Mouse (Mus musculus) intestine, postnatal 0 days (tissue): Measurements from ENCODE around the gene Pigu. TPM values are rescaled to one million over a fixed set of nuclear protein-coding genes. Genes with fewer than 3 reads are reported as not detected.

Experiments used
- ATAC-seq: fragments of 200-750 bp; cut with Nextera tagmentation; 2 replicates; pipeline ENCODE4 v1.8.0; 2017; ENCODE audit warnings: mild to moderate bottlenecking, moderate TSS enrichment, moderate library complexity
- H3K27ac ChIP-seq: fragments of 300-500 bp; sonication (generic); 2 replicates; pipeline ENCODE4 v1.5.1; 2014; ENCODE audit warnings: mild to moderate bottlenecking, low read depth, low read length, moderate library complexity
- H3K27me3 ChIP-seq: fragments of 300-500 bp; sonication (generic); replicated peaks from 2 replicates; pipeline ENCODE4 v1.6.1; 2014; ENCODE audit warnings: low read length, mixed read lengths; ENCODE audit not compliant: control insufficient read depth, insufficient read depth
- H3K36me3 ChIP-seq: fragments of 300-500 bp; sonication (generic); 2 replicates; pipeline ENCODE4 v1.6.1; 2014; ENCODE audit warnings: mild to moderate bottlenecking, moderate library complexity; ENCODE audit not compliant: control insufficient read depth, insufficient read depth
- H3K4me1 ChIP-seq: fragments of 300-500 bp; sonication (generic); replicated peaks from 2 replicates; pipeline ENCODE4 v1.6.1; 2014; ENCODE audit warnings: antibody characterized with exemption, low read length, mixed read lengths; ENCODE audit not compliant: control insufficient read depth, insufficient read depth
- H3K4me2 ChIP-seq: fragments of 300-500 bp; sonication (generic); replicated peaks from 2 replicates; pipeline ENCODE4 v1.6.1; 2014; ENCODE audit warnings: low read depth, mild to moderate bottlenecking, moderate library complexity
- H3K4me3 ChIP-seq: fragments of 300-500 bp; sonication (generic); 2 replicates; pipeline ENCODE4 v1.5.1; 2014; ENCODE audit warnings: low read depth, low read length
- H3K9ac ChIP-seq: fragments of 300-500 bp; sonication (generic); 2 replicates; pipeline ENCODE4 v1.6.1; 2014; ENCODE audit warnings: mild to moderate bottlenecking, low read depth, low read length
- H3K9me3 ChIP-seq: fragments of 300-500 bp; sonication (generic); 2 replicates; pipeline ENCODE4 v1.6.1; 2016; ENCODE audit warnings: mixed run types; ENCODE audit not compliant: control insufficient read depth
- CTCF ChIP-seq: sonication (generic); IDR thresholded peaks from 2 replicates; pipeline ENCODE4 v1.5.1; 2016; ENCODE audit warnings: low read depth, mild to moderate bottlenecking, control low read depth, antibody characterized with exemption, moderate library complexity
- WGBS: fragments of 180-500 bp; shearing (Covaris S2); extraction: QIAGEN DNeasy Blood & Tissue Kit; methylation state at CpG from one replicate; pipeline ENCODE4 v1.1.7; 2014; 5-methylcytosine and 5-hydroxymethylcytosine counted together
- polyA plus RNA-seq: library from polyadenylated mRNA; unstranded; fragments of >200 nt; fragmentation: Nextera tagmentation; extraction: Ambion mirVana; gene quantifications from 2 replicates; pipeline ENCODE4 v1.2.1, GENCODE M21; 2015

The Pigu gene
- polyA plus RNA-seq, 1 experiment from 2014 or later = 31.5 TPM

GRCm38 (mm10) chr2:155329707-155330106 is 27.5 kb downstream of the Pigu start:
- H3K4me2 ChIP-seq = no peak overlapping the region
- no peak for TF ChIP-seq CTCF
- H3K4me3 ChIP-seq = no peak overlapping the region
- peaks cover 26% of the 10 kb centered on the region for H3K36me3 ChIP-seq
- ATAC-seq = no peak
- H3K9me3 ChIP-seq = no peaks in the 10 kb centered on the region
- no peaks in the 10 kb centered on the region for H3K27me3 ChIP-seq
- no peak overlapping the region for H3K27ac ChIP-seq
- H3K9ac ChIP-seq = no peak overlapping the region
- 89% methylated on average over 2 of the region's 2 CpGs for WGBS
- no peaks in the 10 kb centered on the region for H3K4me1 ChIP-seq

DNA sequence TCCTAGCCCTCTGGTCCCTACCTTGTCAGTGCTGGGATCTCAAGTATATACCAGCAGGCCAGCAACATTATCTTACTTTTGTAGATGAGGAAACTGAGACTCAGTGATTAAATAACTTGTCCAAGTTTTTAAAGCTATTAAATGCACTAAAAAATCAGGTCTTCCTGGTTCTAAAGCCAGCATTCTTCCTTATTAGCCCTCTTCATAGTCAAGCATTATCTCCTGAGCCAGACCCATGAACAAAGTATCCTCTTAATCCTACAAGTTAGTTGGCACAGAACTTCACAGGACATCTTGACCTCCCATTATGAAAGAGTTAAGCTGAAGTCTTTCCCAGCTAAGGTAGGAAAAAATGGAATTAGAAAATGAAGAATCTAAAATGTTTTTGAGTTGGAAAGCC is 28.3 kb downstream of the Pigu start:
- Histone ChIP-seq H3K4me2 (no peak overlapping the region), H3K4me1 (no peaks in the 10 kb centered on the region), H3K4me3 (no peak overlapping the region), H3K27me3 (no peaks in the 10 kb centered on the region), H3K27ac (no peak overlapping the region), H3K9me3 (no peaks in the 10 kb centered on the region), H3K9ac (no peak overlapping the region), H3K36me3 (peaks cover 22% of the 10 kb centered on the region)
- no peak for TF ChIP-seq CTCF
- no peak for ATAC-seq

DNA sequence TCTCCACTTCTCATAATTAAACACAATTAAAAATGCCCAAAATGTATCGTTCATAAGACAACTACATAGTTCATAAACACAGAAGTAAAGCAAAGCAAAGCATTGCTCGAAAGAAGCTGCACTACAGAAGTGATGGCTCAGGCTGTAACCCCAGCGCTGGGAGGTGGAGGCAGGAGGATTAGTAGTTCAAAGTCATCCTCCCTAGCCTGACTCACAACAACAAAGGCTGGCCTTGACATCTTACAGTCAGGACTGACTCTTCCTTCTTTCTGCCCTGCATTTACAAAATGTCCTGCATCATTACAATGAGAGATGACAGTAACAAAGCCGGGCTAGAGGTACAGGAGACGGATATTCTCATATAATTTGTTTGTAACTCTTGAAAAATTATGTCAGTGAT is 29.3 kb downstream of the Pigu start:
- no peak for ATAC-seq
- H3K36me3 ChIP-seq = peaks cover 21% of the 10 kb centered on the region; the same call in 1 of the 2 replicates
- no peak overlapping the region for H3K4me3 ChIP-seq
- 86% methylated on average over 5 of the region's 5 CpGs for WGBS
- H3K4me1 ChIP-seq = no peaks in the 10 kb centered on the region
- H3K9me3 ChIP-seq = no peaks in the 10 kb centered on the region
- H3K4me2 ChIP-seq = no peak overlapping the region
- no peak for TF ChIP-seq CTCF
- H3K9ac ChIP-seq = no peak overlapping the region
- H3K27ac ChIP-seq = no peak overlapping the region
- H3K27me3 ChIP-seq = no peaks in the 10 kb centered on the region

- H3K4me1 ChIP-seq = no peaks in the 10 kb centered on the region
- no peak overlapping the region for H3K4me2 ChIP-seq
- H3K27ac ChIP-seq = no peak overlapping the region
- H3K36me3 ChIP-seq = peaks cover 21% of the 10 kb centered on the region; the same call in 1 of the 2 replicates
- H3K27me3 ChIP-seq = no peaks in the 10 kb centered on the region
- H3K9me3 ChIP-seq = no peaks in the 10 kb centered on the region
- ATAC-seq = no peak
- H3K4me3 ChIP-seq = no peak overlapping the region
- no peak for TF ChIP-seq CTCF
- no peak overlapping the region for H3K9ac ChIP-seq
- WGBS = 94% methylated on average over 4 of the region's 4 CpGs
Measured at GRCm38 (mm10) chr2:155326001-155326400, 31.2 kb downstream of the Pigu start.

DNA sequence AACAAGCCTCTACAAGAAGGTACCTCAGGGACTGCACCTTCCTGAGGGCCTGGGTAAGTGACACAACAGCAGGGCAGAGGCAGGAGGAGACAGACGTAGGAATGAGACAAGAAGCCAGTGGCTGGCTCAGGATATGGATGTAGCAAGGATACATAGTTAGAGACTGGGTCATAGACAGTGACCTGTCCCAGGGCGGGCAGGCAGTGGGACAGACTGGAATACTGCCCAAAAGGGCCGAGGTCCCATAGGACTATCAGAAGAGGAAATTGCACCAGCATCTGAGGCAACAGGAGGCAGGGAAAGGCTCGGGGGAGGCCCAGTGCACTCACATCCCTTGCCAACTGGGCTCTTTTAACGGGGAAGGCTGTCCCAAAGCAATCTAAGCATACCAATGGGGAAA is 36.6 kb downstream of the Pigu start:
- Histone ChIP-seq H3K9me3 (no peaks in the 10 kb centered on the region), H3K9ac (no peak overlapping the region), H3K27me3 (no peaks in the 10 kb centered on the region), H3K4me1 (no peaks in the 10 kb centered on the region), H3K4me3 (no peak overlapping the region), H3K4me2 (no peak overlapping the region), H3K27ac (no peak overlapping the region), H3K36me3 (peaks cover 11% of the 10 kb centered on the region)
- ATAC-seq = no peak
- WGBS = 80% methylated on average over 5 of the region's 5 CpGs
- TF ChIP-seq CTCF = no peak

GRCm38 (mm10) chr2:155318618-155319017 is 38.6 kb downstream of the Pigu start:
- peaks cover 11% of the 10 kb centered on the region for H3K36me3 ChIP-seq
- H3K27me3 ChIP-seq = no peaks in the 10 kb centered on the region
- no peaks in the 10 kb centered on the region for H3K4me1 ChIP-seq
- no peak overlapping the region for H3K4me2 ChIP-seq
- H3K9me3 ChIP-seq = no peaks in the 10 kb centered on the region
- no peak overlapping the region for H3K9ac ChIP-seq
- TF ChIP-seq CTCF = no peak
- H3K4me3 ChIP-seq = no peak overlapping the region
- 94% methylated on average over 2 of the region's 2 CpGs for WGBS
- no peak overlapping the region for H3K27ac ChIP-seq
- ATAC-seq = no peak

- peaks cover 9% of the 10 kb centered on the region; the same call in 1 of the 2 replicates for H3K36me3 ChIP-seq
- 79% methylated on average over 6 of the region's 6 CpGs for WGBS
- no peaks in the 10 kb centered on the region for H3K9me3 ChIP-seq
- no peak for TF ChIP-seq CTCF
- no peak overlapping the region for H3K4me2 ChIP-seq
- H3K27ac ChIP-seq = no peak overlapping the region
- no peak for ATAC-seq
- H3K27me3 ChIP-seq = no peaks in the 10 kb centered on the region
- no peak overlapping the region for H3K9ac ChIP-seq
- H3K4me3 ChIP-seq = no peak overlapping the region
- H3K4me1 ChIP-seq = no peaks in the 10 kb centered on the region
Measured at GRCm38 (mm10) chr2:155313671-155314070, 43.6 kb downstream of the Pigu start.
